Mouse (Mus musculus) MEL (cell line): ENCODE data around the gene Pgm2. TPM values are rescaled to one million over a fixed set of nuclear protein-coding genes. Genes with fewer than 3 reads are reported as not detected.

Experiments
- DNase-seq: peaks from one replicate; pipeline ENCODE4 v3.0.0; 2011; ENCODE audit warnings: low read depth, low spot score
- H3K27ac ChIP-seq: 2 replicates; pipeline ENCODE4 v1.5.1; 2012; ENCODE audit warnings: low read depth, mild to moderate bottlenecking, control low read depth, low read length, moderate library complexity; ENCODE audit not compliant: control insufficient read depth
- H3K27me3 ChIP-seq, 2 experiments: fragments of 150-350 bp in 1 of 2; sonication (generic) in 1 of 2; 2 replicates each; pipeline ENCODE4 v1.6.1; 2012; ENCODE audit warnings: low read length in 2 of 2, mild to moderate bottlenecking in 2 of 2, improper control_type of control experiment in 1 of 2, moderate library complexity in 1 of 2; ENCODE audit not compliant: insufficient read depth in 2 of 2, control insufficient read depth in 1 of 2
- H3K36me3 ChIP-seq, 2 experiments: 2 replicates each; pipeline ENCODE4 v1.6.1; 2012 to 2014; ENCODE audit warnings: low read length in 2 of 2, improper control_type of control experiment in 1 of 2, inconsistent platforms in 1 of 2, mild to moderate bottlenecking in 1 of 2; ENCODE audit not compliant: insufficient read depth in 2 of 2, control insufficient read depth in 1 of 2
- H3K4me1 ChIP-seq, 2 experiments: fragments of 150-350 bp in 1 of 2; sonication (generic) in 1 of 2; 2 replicates each; pipeline ENCODE4 v1.6.1; 2012; ENCODE audit warnings: low read length in 2 of 2, improper control_type of control experiment in 1 of 2, mild to moderate bottlenecking in 1 of 2; ENCODE audit not compliant: insufficient read depth in 2 of 2, control insufficient read depth in 1 of 2
- H3K4me3 ChIP-seq, 2 experiments: fragments of 150-350 bp in 1 of 2; sonication (generic) in 1 of 2; 2 replicates each; pipeline ENCODE4 v1.5.1; 2012; ENCODE audit warnings: low read depth in 2 of 2, low read length in 2 of 2, mild to moderate bottlenecking in 2 of 2, moderate library complexity in 2 of 2, control low read depth in 1 of 2, improper control_type of control experiment in 1 of 2; ENCODE audit not compliant: control insufficient read depth in 1 of 2, insufficient read depth in 1 of 2
- H3K79me2 ChIP-seq: 2 replicates; pipeline ENCODE4 v1.6.1; 2012; ENCODE audit warnings: mild to moderate bottlenecking, low read length, moderate library complexity; ENCODE audit not compliant: control insufficient read depth, poor library complexity, insufficient read depth
- H3K9ac ChIP-seq: 2 replicates; pipeline ENCODE4 v1.6.1; 2012; ENCODE audit warnings: low read depth, mild to moderate bottlenecking, control low read depth, low read length, moderate library complexity; ENCODE audit not compliant: control insufficient read depth, poor library complexity, severe bottlenecking
- H3K9me3 ChIP-seq: fragments of 150-350 bp; sonication (generic); replicated peaks from 2 replicates; pipeline ENCODE4 v1.6.1; 2012; ENCODE audit warnings: mild to moderate bottlenecking, low read length, improper control_type of control experiment, moderate library complexity; ENCODE audit not compliant: insufficient read depth
- BHLHE40 ChIP-seq: IDR thresholded peaks from 2 replicates; pipeline ENCODE4 v1.6.1; 2012; ENCODE audit warnings: low read depth, mild to moderate bottlenecking, inconsistent platforms, low read length, improper control_type of control experiment, borderline replicate concordance
- CHD2 ChIP-seq: IDR thresholded peaks from 2 replicates; pipeline ENCODE4 v1.6.1; 2011; ENCODE audit warnings: low read length, improper control_type of control experiment
- ETS1 ChIP-seq: IDR thresholded peaks from 2 replicates; pipeline ENCODE4 v1.6.1; 2012; ENCODE audit warnings: low read depth, mild to moderate bottlenecking, inconsistent platforms, low read length, improper control_type of control experiment, moderate library complexity
- GABPA ChIP-seq: IDR thresholded peaks from 2 replicates; pipeline ENCODE4 v1.6.1; 2012; ENCODE audit warnings: low read depth, mild to moderate bottlenecking, inconsistent platforms, low read length, improper control_type of control experiment, moderate library complexity
- KAT2A ChIP-seq: conservative IDR thresholded peaks from 2 replicates; pipeline ENCODE4 v1.6.1; 2012; ENCODE audit warnings: low read depth, low read length, improper control_type of control experiment, inconsistent platforms
- MAFK ChIP-seq: IDR thresholded peaks from 2 replicates; pipeline ENCODE4 v1.6.1; 2011; ENCODE audit warnings: low read depth, mild to moderate bottlenecking, low read length, improper control_type of control experiment, borderline replicate concordance
- MEF2A ChIP-seq: IDR thresholded peaks from 2 replicates; pipeline ENCODE4 v1.6.1; 2014; ENCODE audit warnings: low read depth, mild to moderate bottlenecking, inconsistent platforms, low read length, improper control_type of control experiment; ENCODE audit not compliant: poor library complexity, insufficient replicate concordance, severe bottlenecking; ENCODE audit errors: extremely low read depth
- MXI1 ChIP-seq: IDR thresholded peaks from 2 replicates; pipeline ENCODE4 v1.6.1; 2011; ENCODE audit warnings: mild to moderate bottlenecking, low read depth, low read length, improper control_type of control experiment
- MYB ChIP-seq: IDR thresholded peaks from 2 replicates; pipeline ENCODE4 v1.6.1; 2011; ENCODE audit warnings: mild to moderate bottlenecking, low read depth, low read length, improper control_type of control experiment
- MYC ChIP-seq: IDR thresholded peaks from 2 replicates; pipeline ENCODE4 v1.6.1; 2011; ENCODE audit warnings: low read depth, mild to moderate bottlenecking, low read length, improper control_type of control experiment, moderate library complexity
- POLR2AphosphoS5 ChIP-seq: IDR thresholded peaks from 2 replicates; pipeline ENCODE4 v1.6.1; 2012; ENCODE audit warnings: low read depth, borderline replicate concordance, mild to moderate bottlenecking, inconsistent platforms, low read length, moderate library complexity, mixed read lengths
- SIN3A ChIP-seq: IDR thresholded peaks from 2 replicates; pipeline ENCODE4 v1.6.1; 2012; ENCODE audit warnings: low read length, improper control_type of control experiment, inconsistent platforms
- SMC3 ChIP-seq: IDR thresholded peaks from 2 replicates; pipeline ENCODE4 v1.6.1; 2011; ENCODE audit warnings: low read depth, low read length, improper control_type of control experiment
- TAL1 ChIP-seq: IDR thresholded peaks from 2 replicates; pipeline ENCODE4 v1.6.1; 2012; ENCODE audit warnings: mild to moderate bottlenecking, inconsistent platforms, low read length, moderate library complexity, mixed read lengths
- TBP ChIP-seq: IDR thresholded peaks from 2 replicates; pipeline ENCODE4 v1.8.0; 2011; ENCODE audit warnings: low read depth, low read length, improper control_type of control experiment
- UBTF ChIP-seq: IDR thresholded peaks from 2 replicates; pipeline ENCODE4 v1.6.1; 2012; ENCODE audit warnings: low read depth, mild to moderate bottlenecking, inconsistent platforms, low read length, improper control_type of control experiment, moderate library complexity, borderline replicate concordance; ENCODE audit not compliant: insufficient read depth
- USF1 ChIP-seq: IDR thresholded peaks from 2 replicates; pipeline ENCODE4 v1.6.1; 2014; ENCODE audit warnings: low read depth, mild to moderate bottlenecking, inconsistent platforms, low read length, improper control_type of control experiment, moderate library complexity
- ZKSCAN1 ChIP-seq: IDR thresholded peaks from 2 replicates; pipeline ENCODE4 v1.6.1; 2012; ENCODE audit warnings: low read depth, mild to moderate bottlenecking, inconsistent platforms, low read length, improper control_type of control experiment, moderate library complexity
- polyA plus RNA-seq, 2 experiments: library from polyadenylated mRNA; stranded (reverse) in 1 of 2; unstranded in 1 of 2; fragments of >175 nt in 1 of 2; fragments of >200 nt in 1 of 2; gene quantifications; 2 replicates each; pipeline versions ENCODE4 v1.2.1 to v1.2.4; 2012; ENCODE audit warnings: low replicate concordance in 2 of 2, low read depth in 1 of 2; ENCODE audit not compliant: insufficient read length in 2 of 2, insufficient read depth in 1 of 2, missing spikeins in 1 of 2
- total RNA-seq: library from RNA; depleted of rRNA; stranded (reverse); fragments of 300-350 nt; gene quantifications from 2 replicates; pipeline ENCODE4 v1.2.3, GENCODE M21; 2012

Gene Pgm2
- total and polyA plus RNA-seq, 3 experiments, result 22.0 to 64.0 TPM; not detected in 1

DNA sequence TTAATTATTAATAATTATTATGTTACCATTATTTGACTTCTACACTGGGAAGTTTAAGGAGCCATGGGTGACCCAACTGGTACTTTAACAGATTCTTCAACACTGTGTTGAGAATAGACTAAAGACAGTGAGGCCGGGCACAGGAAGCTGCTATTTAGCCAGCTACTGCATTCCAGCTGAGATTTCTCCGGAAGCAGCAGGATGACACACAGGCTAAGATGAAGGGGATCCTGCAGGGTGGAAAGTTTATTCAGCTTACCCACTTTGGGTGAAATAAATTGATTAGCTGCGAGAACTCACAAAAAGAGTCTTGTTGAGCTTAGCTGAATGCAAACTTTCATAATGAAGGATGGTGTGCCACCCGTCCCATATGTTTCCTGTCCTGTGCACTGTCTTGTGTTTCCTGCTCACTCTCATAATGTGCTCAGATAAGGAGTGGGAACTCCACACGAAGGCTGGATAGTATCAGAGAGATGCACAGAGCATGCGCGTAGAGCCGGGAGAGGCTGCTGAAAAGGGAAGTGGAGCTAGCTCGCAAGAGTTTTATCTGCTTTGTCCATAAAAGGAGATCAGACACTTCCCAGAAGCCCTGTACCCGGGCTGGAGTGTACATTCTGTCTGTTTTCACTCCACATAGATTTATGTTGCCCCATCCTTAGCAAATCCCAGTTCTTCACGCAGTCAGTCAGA lies 63.3 kb downstream of the Pgm2 start, which contains the start of gene Tbc1d1 (continued):
- TF ChIP-seq ZKSCAN1 (0 out of 2 replicates have a peak, but pooled peaks have one; percentile 36), TAL1 (peak; percentile 43), MEF2A (no peak), MXI1 (no peak; the same call in 1 of the 2 replicates), GABPA (no peak), USF1 (no peak), KAT2A (no peak), MAFK (no peak), MYC (peak; percentile 84), ETS1 (peak; percentile 97), CHD2 (no peak), UBTF (no peak), SIN3A (peak; percentile 66), POLR2AphosphoS5 (no peak), BHLHE40 (peak; percentile 69; the same call in 1 of the 2 replicates), SMC3 (no peak), MYB (no peak)
- TF ChIP-seq, all 39 proteins: peak for 18

DNA sequence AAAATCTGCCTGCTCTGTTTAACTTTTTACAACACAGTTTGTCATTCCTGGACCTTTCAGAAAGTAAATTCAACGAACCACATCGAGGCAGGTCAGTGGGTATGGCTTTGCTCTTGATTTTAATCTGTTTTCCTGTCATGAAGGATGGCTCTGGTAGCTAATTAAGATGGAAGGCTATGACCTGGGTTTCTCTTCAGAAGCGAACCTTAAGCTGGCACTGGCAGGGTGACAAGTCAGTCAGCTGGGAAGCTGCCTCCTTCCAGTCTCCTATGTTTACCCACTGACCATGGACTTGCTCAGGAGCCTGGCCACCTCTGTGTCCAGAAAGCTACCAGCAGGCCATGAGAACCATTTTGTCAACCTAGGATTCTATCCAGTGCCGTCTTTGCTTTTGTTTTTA lies 63.8 kb downstream of the Pgm2 start:
- Histone ChIP-seq H3K79me2 (peaks cover 16% of the 10 kb centered on the region), H3K9me3 (no peaks in the 10 kb centered on the region), H3K36me3 (peaks cover 0 to 19% of the 10 kb centered on the region in 2 experiments; a peak in 2 of 4 replicates), H3K27me3 (no peaks in the 10 kb centered on the region)
- TF ChIP-seq TBP (no peak), SMC3 (0 out of 2 replicates have a peak, but pooled peaks have one; percentile 7), MXI1 (0 out of 2 replicates have a peak, but pooled peaks have one; percentile 44)
- TF ChIP-seq, all 39 proteins: peak for 2
- peak overlapping the region; percentile 55 for H3K9ac ChIP-seq
- no peak for DNase-seq
- peak overlapping the region; percentile 57 to 66 for H3K4me3 ChIP-seq
- peaks cover 8 to 31% of the 10 kb centered on the region in 2 experiments for H3K4me1 ChIP-seq
- peak overlapping the region; percentile 88 for H3K27ac ChIP-seq
